Mouse (Mus musculus) WW6 (cell line): ENCODE measurements around the gene Gtf2i.
A peak's percentile ranks its signal among the peaks of the same experiment; 100 is the strongest.
"Not testable (repeated sequence)": the region's sequence is repeated elsewhere in the genome, so short reads cannot be mapped to it uniquely, and the experiment has no call there.

Experiments
- DNase-seq: peaks from one replicate; pipeline ENCODE4 v3.0.0-alpha.2; 2013; ENCODE audit warnings: low read depth, low spot score

Gene Gtf2i

GRCm38 (mm10) chr5:134314688-134315622 lies at the start of gene Gtf2i:
TSS of gene Gtf2i (minus strand) at chr5:134314760.
- DNase-seq = peak; percentile 91

- DNase-seq = no peak
These were observed 44.5 kb upstream of the Gtf2i start for GRCm38 (mm10) chr5:134359101-134359500.

- DNase-seq = not testable (repeated sequence)
These were observed 40.8 kb upstream of the Gtf2i start for GRCm38 (mm10) chr5:134355372-134355771.

DNA sequence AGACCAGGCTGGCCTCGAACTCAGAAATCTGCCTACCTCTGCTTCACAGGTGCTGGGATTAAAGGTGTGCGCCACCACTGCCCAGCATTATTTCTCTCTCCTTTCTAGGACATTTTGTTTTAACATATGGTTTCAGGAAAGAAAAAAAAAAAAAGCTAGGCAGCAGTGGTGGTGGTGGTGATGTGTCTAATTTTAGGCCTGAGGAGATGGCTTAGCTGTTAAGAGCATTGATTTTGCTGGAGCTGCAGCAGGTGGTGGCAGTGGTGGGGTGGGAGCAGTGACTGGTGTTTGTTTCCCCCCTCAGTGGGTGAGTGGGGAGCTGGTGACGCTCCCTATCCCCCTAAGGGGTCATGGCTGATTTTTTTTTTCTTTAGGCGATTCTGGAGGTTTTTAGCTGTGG lies 38.6 kb upstream of the Gtf2i start:
- DNase-seq = no peak

GRCm38 (mm10) chr5:134352527-134353001 lies 38.0 kb upstream of the Gtf2i start:
- no peak for DNase-seq

- peak; percentile 69 for DNase-seq
These were observed 36.1 kb upstream of the Gtf2i start for GRCm38 (mm10) chr5:134350660-134351059.

GRCm38 (mm10) chr5:134347066-134347465 lies 32.5 kb upstream of the Gtf2i start:
- no peak for DNase-seq

DNA sequence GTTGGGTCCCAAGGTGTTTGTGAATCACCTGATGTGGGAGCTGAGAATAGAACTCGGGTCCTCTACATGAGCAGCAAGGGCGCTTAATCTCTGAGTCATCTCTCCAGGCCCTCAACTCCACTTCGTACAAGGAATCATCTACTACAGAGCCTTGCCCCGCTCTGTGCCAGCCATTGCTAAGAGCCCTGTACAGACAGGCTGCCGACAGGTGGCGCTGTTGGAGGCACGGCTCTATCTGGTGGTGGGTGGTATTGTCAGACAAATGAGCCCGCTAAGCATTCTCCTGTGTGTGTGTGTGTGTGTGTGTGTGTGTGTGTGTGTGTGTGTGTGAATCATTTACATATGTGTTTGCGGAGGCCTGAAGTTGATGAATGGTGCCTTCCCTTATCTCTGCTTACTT lies 30.9 kb upstream of the Gtf2i start:
- DNase-seq = no peak

- no peak for DNase-seq
These were observed 29.5 kb upstream of the Gtf2i start for GRCm38 (mm10) chr5:134344076-134344475.

- not testable (repeated sequence) for DNase-seq
These were observed 29.0 kb upstream of the Gtf2i start for GRCm38 (mm10) chr5:134343530-134343929.

GRCm38 (mm10) chr5:134342503-134343205 lies 28.1 kb upstream of the Gtf2i start:
- DNase-seq = no peak

DNA sequence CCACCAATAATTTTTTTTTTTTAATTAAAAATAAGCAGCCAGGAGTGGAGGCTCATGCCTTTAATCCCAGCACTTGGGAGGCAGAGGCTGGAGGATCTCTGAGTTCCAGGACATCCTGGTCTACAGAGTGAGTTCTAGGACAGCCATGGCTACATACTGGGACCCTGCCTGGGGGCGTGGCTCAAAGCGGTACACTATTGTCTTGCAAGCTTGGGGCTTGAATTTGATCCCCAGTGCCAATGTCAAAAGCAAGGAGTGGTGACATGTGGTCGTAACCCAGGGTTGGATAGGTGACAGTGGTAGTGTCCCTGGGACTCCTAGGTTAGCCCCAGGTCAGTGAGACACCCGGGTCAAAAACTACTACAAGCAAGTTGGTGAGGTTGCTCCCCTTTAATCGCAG lies 27.2 kb upstream of the Gtf2i start:
- no peak for DNase-seq

GRCm38 (mm10) chr5:134341321-134341720 lies 26.8 kb upstream of the Gtf2i start:
- no peak for DNase-seq

GRCm38 (mm10) chr5:134340101-134340522 lies 25.6 kb upstream of the Gtf2i start:
- DNase-seq = peak; percentile 69

DNA sequence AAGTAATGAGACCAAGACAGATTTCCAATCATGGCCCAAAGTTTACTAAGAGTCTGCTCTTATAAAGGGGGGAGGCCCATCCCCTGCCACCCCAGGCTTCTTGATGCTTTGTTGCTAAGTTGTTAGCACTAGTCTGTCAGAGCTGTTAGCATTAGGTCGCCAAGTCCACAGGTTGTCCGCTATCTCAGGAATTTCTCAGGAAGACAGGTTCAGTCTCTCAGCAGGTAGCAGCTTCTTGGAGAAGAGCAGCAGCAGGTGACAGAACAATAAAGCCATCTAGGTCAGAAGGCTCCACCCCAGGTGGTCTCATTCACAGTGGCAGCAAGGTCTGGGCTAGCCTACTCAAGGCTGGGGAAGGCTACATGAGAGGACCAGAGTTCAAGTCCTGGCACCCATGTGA lies 22.5 kb upstream of the Gtf2i start:
- DNase-seq = not testable (repeated sequence)

GRCm38 (mm10) chr5:134332743-134333142 lies 18.2 kb upstream of the Gtf2i start:
- no peak for DNase-seq

- DNase-seq = no peak
These were observed 15.5 kb upstream of the Gtf2i start for GRCm38 (mm10) chr5:134330082-134330481.

- no peak for DNase-seq
These were observed 14.8 kb upstream of the Gtf2i start for GRCm38 (mm10) chr5:134329311-134329710.

GRCm38 (mm10) chr5:134328482-134329001 lies 14.0 kb upstream of the Gtf2i start:
- DNase-seq = no peak

- DNase-seq = no peak
These were observed 11.5 kb upstream of the Gtf2i start for GRCm38 (mm10) chr5:134325856-134326566.

DNA sequence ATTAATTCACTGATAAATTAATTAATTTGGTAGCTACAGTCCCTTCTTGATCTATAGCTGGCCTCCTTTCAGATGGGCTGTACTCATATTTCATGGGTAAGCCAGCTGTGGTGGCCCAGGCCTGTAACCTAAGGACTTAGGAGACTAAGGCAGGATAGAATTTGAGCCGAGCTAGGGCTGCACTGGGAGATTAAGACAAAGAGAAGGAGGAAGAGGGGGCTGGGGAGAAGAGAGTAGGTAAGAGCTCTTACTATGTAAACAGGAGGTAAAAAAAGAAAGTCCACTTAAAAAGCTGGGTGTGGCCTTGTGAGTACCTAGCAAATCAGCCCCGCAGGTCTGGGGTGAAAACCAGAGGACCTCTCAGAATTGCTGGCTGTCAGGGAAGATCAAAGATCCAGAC lies 9.3 kb upstream of the Gtf2i start:
- no peak for DNase-seq

DNA sequence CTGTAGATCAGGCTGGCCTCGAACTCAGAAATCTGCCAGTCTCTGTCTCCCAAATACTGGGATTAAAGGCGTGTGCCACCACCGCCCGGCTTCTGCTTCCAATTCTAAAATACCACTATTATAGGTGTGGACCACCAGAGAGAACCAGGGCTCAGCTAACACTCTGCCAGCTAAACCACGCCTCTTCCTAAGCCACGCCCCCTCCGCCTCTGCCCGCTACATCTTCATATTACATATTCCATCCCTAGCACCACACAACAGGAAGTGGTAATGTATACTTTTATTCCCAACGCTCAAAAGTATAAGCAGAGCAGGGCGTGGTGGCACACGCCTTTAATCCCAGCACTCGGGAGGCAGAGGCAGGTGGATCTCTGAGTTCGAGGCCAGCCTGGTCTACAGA lies 8.8 kb upstream of the Gtf2i start:
- no peak for DNase-seq
